Mouse (Mus musculus) CH12.LX (cell line): ENCODE measurements around the gene B3galt2.

ENCODE experiments used
- MAX ChIP-seq: IDR thresholded peaks from 2 replicates; pipeline ENCODE4 v1.6.1; 2011; ENCODE audit warnings: low read length, improper control_type of control experiment
- NRF1 ChIP-seq: IDR thresholded peaks from 2 replicates; pipeline ENCODE4 v1.6.1; 2014; ENCODE audit warnings: low read depth, mild to moderate bottlenecking, inconsistent platforms, low read length, improper control_type of control experiment, moderate library complexity

- TF ChIP-seq NRF1 = no peak
- no peak for TF ChIP-seq MAX
Observed at GRCm38 (mm10) chr1:143596864-143597263, 43.6 kb upstream of the B3galt2 start.
